Mouse (Mus musculus): ENCODE data around the gene Larp4. TPM values are rescaled to one million over a fixed set of nuclear protein-coding genes. Genes with fewer than 3 reads are reported as not detected.
A peak's percentile ranks its signal among the peaks of the same experiment; 100 is the strongest.
"Not testable (repeated sequence)": the region's sequence is repeated elsewhere in the genome, so short reads cannot be mapped to it uniquely, and the experiment has no call there.

The Larp4 gene
- 10 to 100 TPM; 47.2 to 51.7 TPM for total RNA-seq (2021)
- long read RNA-seq, experiment 1, full-length matches to known transcripts: 3 of 12 reads
- long read RNA-seq, experiment 1, partial matches to known transcripts: 0 of 12 reads
- long read RNA-seq, experiment 1, other reads (novel, unspliced or antisense): 9 of 12 reads
- long read RNA-seq, experiment 2, full-length matches to known transcripts: 6 of 9 reads
- long read RNA-seq, experiment 2, partial matches to known transcripts: 1 of 9 reads
- long read RNA-seq, experiment 2, other reads (novel, unspliced or antisense): 2 of 9 reads

GRCm38 (mm10) chr15:99969765-99970164 is at the start of gene Larp4:
Larp4 (plus strand) TSS chr15:99970065.
- intact Hi-C loops (cut with DNase I); DNase-seq (ENCODE audit: low spot score in 2 of 2): not testable (repeated sequence)

- intact Hi-C loops (cut with DNase I): no loop called here
Observed at GRCm38 (mm10) chr15:99931231-99931630, 38.6 kb upstream of the Larp4 start.

GRCm38 (mm10) chr15:99934501-99934900 is 35.4 kb upstream of the Larp4 start:
- intact Hi-C loops (cut with DNase I): no loop called here
- DNase-seq (ENCODE audit: low spot score in 2 of 2): no peak

More at GRCm38 (mm10) chr15:99931231-99931630, 38.6 kb upstream of the Larp4 start:
- no peak for DNase-seq (ENCODE audit: low spot score in 2 of 2)

- intact Hi-C loops (cut with DNase I): no loop called here
- DNase-seq (ENCODE audit: low spot score in 2 of 2): no peak
Observed at GRCm38 (mm10) chr15:99936659-99937058, 33.2 kb upstream of the Larp4 start.

GRCm38 (mm10) chr15:99937841-99938240 is 32.0 kb upstream of the Larp4 start:
- intact Hi-C loops (cut with DNase I): no loop called here
- DNase-seq (ENCODE audit: low spot score in 2 of 2): no peak

- DNase-seq (ENCODE audit: low spot score in 2 of 2): no peak
- intact Hi-C loops (cut with DNase I): no loop called here
Observed at GRCm38 (mm10) chr15:99940426-99940825, 29.4 kb upstream of the Larp4 start.

GRCm38 (mm10) chr15:99940970-99941630 is 28.8 kb upstream of the Larp4 start:
- intact Hi-C loops (cut with DNase I): no loop called here
- no peak for DNase-seq (ENCODE audit: low spot score in 2 of 2)

GRCm38 (mm10) chr15:99955324-99955723 is 14.5 kb upstream of the Larp4 start:
- no peak for DNase-seq (ENCODE audit: low spot score in 2 of 2)
- intact Hi-C loops (cut with DNase I): no loop called here

GRCm38 (mm10) chr15:99965103-99965775 is 4.6 kb upstream of the Larp4 start:
- DNase-seq (ENCODE audit: low spot score in 2 of 2): no peak

GRCm38 (mm10) chr15:99966961-99967360 is 2.9 kb upstream of the Larp4 start, which contains the start of gene Fam186a:
Fam186a (minus strand) TSS chr15:99967061.
- intact Hi-C loops (cut with DNase I): no loop called here
- no peak for DNase-seq (ENCODE audit: low spot score in 2 of 2)

More at GRCm38 (mm10) chr15:99965103-99965775, 4.6 kb upstream of the Larp4 start:
- intact Hi-C loops (cut with DNase I): no loop called here

GRCm38 (mm10) chr15:99970606-99971005 is 741 bp downstream of the Larp4 start:
- intact Hi-C loops (cut with DNase I): no loop called here
- peak in 1 of 2 experiments; percentile 23 for DNase-seq (ENCODE audit: low spot score in 2 of 2)

GRCm38 (mm10) chr15:99972361-99972988 is 2.6 kb downstream of the Larp4 start:
- peak; percentile 93 to 94 for DNase-seq (ENCODE audit: low spot score in 2 of 2)
- intact Hi-C loops (cut with DNase I): no loop called here

GRCm38 (mm10) chr15:99972989-99973911 is 3.4 kb downstream of the Larp4 start:
- intact Hi-C loops (cut with DNase I): no loop called here
- DNase-seq (ENCODE audit: low spot score in 2 of 2): peak in 1 of 2 experiments; percentile 10

GRCm38 (mm10) chr15:99974476-99975220 is 4.8 kb downstream of the Larp4 start:
- no peak for DNase-seq (ENCODE audit: low spot score in 2 of 2)
- intact Hi-C loops (cut with DNase I): no loop called here

- intact Hi-C loops (cut with DNase I); DNase-seq (ENCODE audit: low spot score in 2 of 2): not testable (repeated sequence)
Observed at GRCm38 (mm10) chr15:99976121-99976520, 6.3 kb downstream of the Larp4 start.

- no peak for DNase-seq (ENCODE audit: low spot score in 2 of 2)
- intact Hi-C loops (cut with DNase I): no loop called here
Observed at GRCm38 (mm10) chr15:99979266-99979665, 9.4 kb downstream of the Larp4 start.

- intact Hi-C loops (cut with DNase I): no loop called here
- DNase-seq (ENCODE audit: low spot score in 2 of 2): no peak
Observed at GRCm38 (mm10) chr15:99979715-99980114, 9.8 kb downstream of the Larp4 start.

- DNase-seq (ENCODE audit: low spot score in 2 of 2): no peak
- intact Hi-C loops (cut with DNase I): no loop called here
Observed at GRCm38 (mm10) chr15:99993100-99993499, 23.2 kb downstream of the Larp4 start.

Data from left cerebral cortex, postnatal 14 days (tissue).